Mouse (Mus musculus) kidney, postnatal 0 days (tissue): ENCODE measurements at regions not wholly inside any gene's neighbourhood (a gene's known extent, or its start where the extent isn't known, plus 50 kb on each side); places are given as distances from the start of the nearest gene placed in this dataset.

Source experiments
- ATAC-seq: fragments of 200-750 bp; cut with Nextera tagmentation; replicated peaks from 2 replicates; pipeline ENCODE4 v1.8.0; 2017; ENCODE audit warnings: low read depth, moderate number of reproducible peaks, moderate TSS enrichment, moderate library complexity; ENCODE audit not compliant: low FRiP score
- DNase-seq: peaks from one replicate; pipeline ENCODE4 v3.0.0-alpha.2; 2016; ENCODE audit warnings: low spot score
- H3K27ac ChIP-seq: fragments of 300-500 bp; sonication (generic); 2 replicates; pipeline ENCODE4 v1.5.1; 2014; ENCODE audit warnings: mild to moderate bottlenecking
- H3K27me3 ChIP-seq: fragments of 300-500 bp; sonication (generic); 2 replicates; pipeline ENCODE4 v1.6.1; 2014; ENCODE audit warnings: low read length, mixed read lengths; ENCODE audit not compliant: insufficient read depth
- H3K36me3 ChIP-seq: fragments of 300-500 bp; sonication (generic); 2 replicates; pipeline ENCODE4 v1.6.1; 2014; ENCODE audit warnings: low read length, mixed read lengths; ENCODE audit not compliant: insufficient read depth
- H3K4me1 ChIP-seq: fragments of 300-500 bp; sonication (generic); replicated peaks from 2 replicates; pipeline ENCODE4 v1.6.1; 2014; ENCODE audit warnings: antibody characterized with exemption, low read length, mixed read lengths; ENCODE audit not compliant: insufficient read depth
- H3K4me2 ChIP-seq: fragments of 300-500 bp; sonication (generic); 2 replicates; pipeline ENCODE4 v1.6.1; 2014; ENCODE audit warnings: mild to moderate bottlenecking, low read length, moderate library complexity, mixed read lengths
- H3K4me3 ChIP-seq: fragments of 300-500 bp; sonication (generic); replicated peaks from 2 replicates; pipeline ENCODE4 v1.5.1; 2014; ENCODE audit warnings: low read depth, low read length
- H3K9ac ChIP-seq: fragments of 300-500 bp; sonication (generic); 2 replicates; pipeline ENCODE4 v1.6.1; 2014; ENCODE audit warnings: low read depth, low read length
- H3K9me3 ChIP-seq: fragments of 300-500 bp; sonication (generic); replicated peaks from 2 replicates; pipeline ENCODE4 v1.6.1; 2016; ENCODE audit warnings: low read length, inconsistent platforms, mixed read lengths
- CTCF ChIP-seq: IDR thresholded peaks from 2 replicates; pipeline ENCODE4 v1.5.1; 2016; ENCODE audit warnings: antibody characterized with exemption, low read depth, mild to moderate bottlenecking, moderate library complexity
- WGBS: fragments of 180-500 bp; shearing (Covaris S2); extraction: QIAGEN DNeasy Blood & Tissue Kit; methylation state at CpG from one replicate; pipeline ENCODE4 v1.1.7; 2014; 5-methylcytosine and 5-hydroxymethylcytosine counted together

GRCm38 (mm10) chr10:117579210-117579609 lies 50.1 kb upstream of the Cpm start:
- TF ChIP-seq CTCF = no peak

GRCm38 (mm10) chr10:117578696-117579146 lies 50.6 kb upstream of the Cpm start:
- H3K27ac ChIP-seq = no peak overlapping the region
- no peaks in the 10 kb centered on the region for H3K27me3 ChIP-seq
- H3K4me2 ChIP-seq = no peak overlapping the region
- H3K4me1 ChIP-seq = no peaks in the 10 kb centered on the region
- ATAC-seq (no peak), DNase-seq (no peak)
- H3K9me3 ChIP-seq = no peaks in the 10 kb centered on the region
- H3K4me3 ChIP-seq = no peak overlapping the region
- TF ChIP-seq CTCF = no peak
- no peak overlapping the region for H3K9ac ChIP-seq
- no peaks in the 10 kb centered on the region for H3K36me3 ChIP-seq
- 84% methylated on average over 4 of the region's 4 CpGs for WGBS

More at GRCm38 (mm10) chr10:117579210-117579609, 50.1 kb upstream of the Cpm start:
- Histone ChIP-seq H3K4me3 (no peak overlapping the region), H3K27me3 (no peaks in the 10 kb centered on the region), H3K9ac (no peak overlapping the region), H3K9me3 (no peaks in the 10 kb centered on the region), H3K36me3 (no peaks in the 10 kb centered on the region), H3K4me1 (no peaks in the 10 kb centered on the region), H3K4me2 (no peak overlapping the region), H3K27ac (no peak overlapping the region)
- 69% methylated on average over 3 of the region's 3 CpGs for WGBS
- ATAC-seq = no peak
- DNase-seq = no peak

GRCm38 (mm10) chr10:117577970-117578695 lies 51.2 kb upstream of the Cpm start:
- 88% methylated on average over 4 of the region's 4 CpGs for WGBS

GRCm38 (mm10) chr10:117576881-117577730 lies 52.2 kb upstream of the Cpm start:
- WGBS = 90% methylated on average over 8 of the region's 8 CpGs
- Histone ChIP-seq H3K36me3 (no peaks in the 10 kb centered on the region), H3K4me3 (no peak overlapping the region), H3K27me3 (peaks cover 4% of the 10 kb centered on the region; the same call in 1 of the 2 replicates), H3K9me3 (no peaks in the 10 kb centered on the region), H3K27ac (no peak overlapping the region), H3K4me2 (no peak overlapping the region), H3K9ac (no peak overlapping the region), H3K4me1 (no peaks in the 10 kb centered on the region)
- ATAC-seq (no peak), DNase-seq (no peak)
- TF ChIP-seq CTCF = no peak

More at GRCm38 (mm10) chr10:117577970-117578695, 51.2 kb upstream of the Cpm start:
- Histone ChIP-seq H3K36me3 (no peaks in the 10 kb centered on the region), H3K27ac (no peak overlapping the region), H3K4me2 (no peak overlapping the region), H3K4me1 (no peaks in the 10 kb centered on the region), H3K9me3 (no peaks in the 10 kb centered on the region), H3K4me3 (no peak overlapping the region), H3K9ac (no peak overlapping the region), H3K27me3 (0 out of 2 replicates have a peak, but pooled peaks cover under 1% of the 10 kb centered on the region)
- ATAC-seq (no peak), DNase-seq (no peak)
- TF ChIP-seq CTCF = no peak

GRCm38 (mm10) chr10:117576154-117576859 lies 53.0 kb upstream of the Cpm start:
- no peak for ATAC-seq
- no peak overlapping the region for H3K4me3 ChIP-seq
- no peak for TF ChIP-seq CTCF
- peaks cover 7% of the 10 kb centered on the region; the same call in 1 of the 2 replicates for H3K27me3 ChIP-seq
- H3K9ac ChIP-seq = no peak overlapping the region
- H3K4me1 ChIP-seq = 0 out of 2 replicates have a peak, but pooled peaks cover under 1% of the 10 kb centered on the region
- no peaks in the 10 kb centered on the region for H3K36me3 ChIP-seq
- H3K4me2 ChIP-seq = no peak overlapping the region
- DNase-seq = no peak
- no peaks in the 10 kb centered on the region for H3K9me3 ChIP-seq
- no peak overlapping the region for H3K27ac ChIP-seq
- 72% methylated on average over 10 of the region's 10 CpGs for WGBS
